Mouse (Mus musculus): ENCODE results near the gene Chdh. TPM values are rescaled to one million over a fixed set of nuclear protein-coding genes. Genes with fewer than 3 reads are reported as not detected.

The Chdh gene
- total RNA-seq (2021), result under 1 TPM; 0.24 to 0.25 TPM
- long read RNA-seq, experiment 1, result 0 reads
- long read RNA-seq, experiment 2, result 0 reads

DNA sequence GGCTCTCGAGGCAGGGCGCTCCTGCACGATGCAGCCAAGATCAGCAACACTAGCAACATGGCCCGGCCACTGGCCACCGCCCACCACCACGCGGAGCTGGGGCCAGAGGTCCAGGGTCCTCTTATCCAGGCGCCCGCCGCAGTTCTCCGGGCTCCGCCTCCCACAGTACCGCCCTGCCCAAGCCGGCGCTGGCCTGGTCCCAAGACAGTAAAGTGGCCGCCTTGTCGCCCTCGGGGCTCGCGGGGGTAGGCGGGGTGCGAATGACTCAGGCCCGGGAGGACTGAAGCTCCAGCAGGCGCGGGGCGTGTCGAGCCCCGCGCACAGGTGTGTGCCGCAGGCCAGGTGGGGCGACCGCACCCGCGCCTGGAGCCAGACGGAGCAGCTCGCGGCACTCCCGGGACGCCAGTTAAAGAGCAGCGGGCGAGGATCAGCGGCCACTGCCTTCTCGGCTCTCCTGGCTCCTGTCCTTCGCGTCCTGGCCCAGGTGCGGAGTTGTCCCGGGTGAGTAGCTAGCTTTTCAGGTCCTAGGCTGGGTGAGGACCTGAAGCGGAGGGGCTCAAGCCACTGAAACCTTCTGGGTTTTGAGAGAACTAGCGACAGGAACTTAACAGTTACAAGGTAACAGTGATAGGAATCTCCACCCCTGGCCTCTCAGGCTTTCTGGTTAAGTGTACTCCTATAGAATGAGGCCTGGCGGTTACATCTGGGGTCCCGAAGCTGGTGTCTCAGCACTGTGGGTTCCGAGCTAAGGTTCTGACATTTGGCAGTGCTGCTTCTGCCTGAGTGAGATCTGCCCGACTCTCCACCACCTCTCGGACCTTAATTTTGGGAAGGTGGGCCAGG, at the start of gene Chdh, which contains the start of gene Il17rb:
Gene Chdh, plus strand, starts transcription at position 291 of the 843 bp plus-strand sequence.
Gene Il17rb, minus strand, starts transcription at position 164 of the 843 bp plus-strand sequence.
- peak in 1 of 2 experiments; percentile 12 for DNase-seq (ENCODE audit: low spot score in 2 of 2)
- intact Hi-C loops (cut with DNase I), result no loop called here

DNA sequence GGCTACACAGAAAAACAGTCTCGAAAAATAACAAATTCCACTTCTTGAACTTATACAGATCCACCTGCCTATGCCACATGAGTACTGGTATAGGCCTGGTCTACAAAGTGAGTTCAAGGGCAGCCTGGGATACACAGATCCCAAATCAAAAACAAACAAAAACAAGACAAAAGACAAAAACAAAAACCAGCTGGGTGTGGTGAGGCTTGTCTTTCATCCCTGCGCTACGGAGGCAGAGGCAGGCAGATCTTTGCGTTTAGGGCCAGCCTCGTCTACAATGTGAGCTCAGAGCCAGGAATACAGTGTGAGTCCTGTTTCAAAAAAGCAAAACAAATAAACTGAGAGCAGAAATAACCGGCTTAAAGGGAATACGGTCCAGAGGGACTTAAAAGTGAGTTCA, 41.2 kb upstream of the Chdh start:
- intact Hi-C loops (cut with DNase I), result no loop called here
- DNase-seq (ENCODE audit: low spot score in 2 of 2), result no peak

- intact Hi-C loops (cut with DNase I), result no loop called here
- peak; percentile 96 to 99 for DNase-seq (ENCODE audit: low spot score in 2 of 2)
These were observed 40.6 kb upstream of the Chdh start, which contains the start of gene Selenok for GRCm38 (mm10) chr14:29968075-29968821. Gene Selenok, plus strand, starts transcription at chr14:29968308.

- intact Hi-C loops (cut with DNase I), result no loop called here
- no peak for DNase-seq (ENCODE audit: low spot score in 2 of 2)
These were observed 37.4 kb upstream of the Chdh start for GRCm38 (mm10) chr14:29971446-29971845.

- no peak for DNase-seq (ENCODE audit: low spot score in 2 of 2)
- intact Hi-C loops (cut with DNase I), result no loop called here
These were observed 36.8 kb upstream of the Chdh start for GRCm38 (mm10) chr14:29971993-29972392.

GRCm38 (mm10) chr14:29976927-29977326, 31.9 kb upstream of the Chdh start:
- DNase-seq (ENCODE audit: low spot score in 2 of 2), result no peak
- intact Hi-C loops (cut with DNase I), result no loop called here

DNA sequence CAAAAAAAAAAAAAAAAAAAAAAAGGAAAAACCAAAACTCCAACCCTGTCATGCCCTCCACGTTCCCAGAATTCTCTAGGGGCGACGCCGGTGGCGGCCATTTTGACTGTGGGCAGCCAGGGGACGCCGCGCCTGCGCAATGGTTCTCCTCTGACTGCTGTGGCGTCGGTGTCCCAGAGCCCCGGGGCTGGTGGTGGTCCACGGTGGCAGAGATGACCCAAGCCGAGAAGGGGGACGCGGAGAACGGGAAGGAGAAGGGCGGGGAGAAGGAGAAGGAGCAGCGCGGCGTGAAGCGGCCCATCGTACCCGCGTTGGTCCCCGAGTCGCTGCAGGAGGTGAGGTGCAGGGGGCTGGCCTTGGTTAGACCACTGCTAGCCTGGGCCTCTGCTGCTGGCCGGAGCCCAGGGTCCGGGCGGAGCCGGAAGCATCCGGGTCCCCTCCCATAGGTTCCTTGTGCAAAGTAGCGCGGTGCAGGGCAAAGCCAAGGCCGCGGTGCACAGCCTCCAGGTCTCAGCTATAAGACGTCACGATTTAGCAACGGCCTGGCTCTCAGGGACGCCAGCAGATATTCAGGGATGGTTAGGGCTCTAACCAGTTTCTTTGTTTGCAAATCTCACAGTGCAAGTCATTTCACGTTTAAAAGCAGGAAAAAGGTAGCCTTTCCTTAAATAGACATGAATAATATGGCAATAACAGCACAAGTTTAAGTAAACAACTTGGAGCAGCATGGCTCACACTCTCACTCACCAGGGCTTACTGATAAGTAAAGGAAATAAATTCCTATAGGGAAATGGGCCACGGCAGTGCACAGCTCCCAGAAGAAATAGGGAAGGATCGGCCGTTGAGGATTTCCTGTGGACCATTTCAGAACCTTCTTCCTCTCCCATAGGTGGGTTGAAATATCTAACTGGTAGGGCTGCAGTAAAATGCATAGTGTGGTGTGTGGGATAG, 30.3 kb upstream of the Chdh start, which contains the start of gene Actr8:
Gene Actr8, plus strand, starts transcription at position 84 of the 951 bp plus-strand sequence.
- intact Hi-C loops (cut with DNase I), result no loop called here
- DNase-seq (ENCODE audit: low spot score in 2 of 2), result peak; percentile 88 to 93

DNA sequence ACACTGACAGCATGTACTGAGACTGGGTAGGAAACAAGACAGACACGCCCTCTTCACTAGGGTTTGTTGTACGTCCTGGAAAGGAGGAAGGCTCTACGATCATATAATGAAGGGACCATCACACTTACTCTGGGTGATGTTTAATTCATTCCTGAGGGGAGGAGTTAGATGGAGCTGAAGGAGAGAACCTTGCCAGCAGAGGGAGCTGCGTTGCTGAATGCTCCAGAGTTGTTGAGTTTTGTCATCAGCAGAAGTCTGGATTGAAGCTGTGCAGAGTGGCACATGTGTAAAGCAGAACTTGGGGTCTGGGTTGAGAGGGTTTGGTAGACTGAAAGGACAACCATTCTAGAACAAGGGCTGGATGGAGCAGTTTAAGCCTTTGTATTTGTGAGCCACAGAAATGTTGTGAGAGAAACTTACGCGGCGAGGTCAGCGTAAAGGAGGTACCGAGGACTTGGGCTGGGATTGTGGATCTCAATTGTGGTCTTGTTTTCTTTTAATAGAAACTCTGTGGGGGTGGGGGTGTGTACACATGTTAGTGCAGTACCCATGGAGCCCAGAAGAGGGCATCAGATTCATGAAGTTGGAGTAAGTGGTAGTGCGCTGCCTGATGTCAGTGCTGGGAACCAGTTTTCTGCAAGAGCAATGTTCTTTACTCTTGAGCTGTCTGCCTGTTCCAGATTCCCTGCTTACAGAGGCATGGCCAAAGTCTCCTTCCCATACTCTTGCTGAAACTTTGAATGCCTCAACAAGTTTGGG, 28.2 kb upstream of the Chdh start:
- DNase-seq (ENCODE audit: low spot score in 2 of 2), result peak in 1 of 2 experiments; percentile 40
- intact Hi-C loops (cut with DNase I), result no loop called here

DNA sequence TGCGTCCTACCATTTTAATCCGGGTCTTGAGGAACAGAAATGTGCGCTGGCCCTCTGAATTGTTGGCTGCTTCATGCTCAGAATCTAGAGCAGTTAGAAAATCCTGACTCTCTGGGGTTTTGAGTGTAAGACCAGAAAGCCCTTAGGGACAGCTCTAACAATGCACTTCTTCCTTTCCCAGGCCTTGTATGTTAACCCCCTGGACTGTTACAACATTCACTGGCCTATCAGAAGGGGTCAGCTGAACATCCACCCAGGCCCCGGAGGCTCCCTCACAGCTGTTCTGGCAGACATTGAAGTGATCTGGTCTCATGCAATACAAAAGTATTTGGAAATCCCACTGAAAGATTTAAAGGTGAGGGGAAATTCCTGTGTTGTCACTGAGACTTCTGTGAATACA, 22.7 kb upstream of the Chdh start:
- intact Hi-C loops (cut with DNase I), result no loop called here
- DNase-seq (ENCODE audit: low spot score in 2 of 2), result no peak

DNA sequence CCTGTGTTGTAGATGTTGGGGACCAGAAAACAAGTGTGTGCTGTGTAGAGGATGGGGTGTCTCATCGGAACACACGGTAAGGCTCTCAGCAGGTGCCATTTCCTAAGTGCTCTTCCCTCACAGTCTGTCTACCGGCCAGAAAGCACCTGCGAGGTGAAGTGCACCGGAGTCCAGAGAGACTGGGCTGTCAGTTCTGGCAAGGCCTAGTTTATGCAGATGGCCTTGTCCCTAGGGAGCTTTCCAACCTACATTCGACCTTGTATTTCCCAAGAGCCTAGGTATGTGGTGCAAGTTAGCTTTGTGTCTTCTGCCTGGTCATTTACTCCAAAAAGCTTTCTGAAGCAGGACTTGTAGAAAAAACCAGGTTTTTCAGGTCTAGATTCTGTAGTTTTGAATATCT, 21.5 kb upstream of the Chdh start:
- DNase-seq (ENCODE audit: low spot score in 2 of 2), result no peak
- intact Hi-C loops (cut with DNase I), result no loop called here

DNA sequence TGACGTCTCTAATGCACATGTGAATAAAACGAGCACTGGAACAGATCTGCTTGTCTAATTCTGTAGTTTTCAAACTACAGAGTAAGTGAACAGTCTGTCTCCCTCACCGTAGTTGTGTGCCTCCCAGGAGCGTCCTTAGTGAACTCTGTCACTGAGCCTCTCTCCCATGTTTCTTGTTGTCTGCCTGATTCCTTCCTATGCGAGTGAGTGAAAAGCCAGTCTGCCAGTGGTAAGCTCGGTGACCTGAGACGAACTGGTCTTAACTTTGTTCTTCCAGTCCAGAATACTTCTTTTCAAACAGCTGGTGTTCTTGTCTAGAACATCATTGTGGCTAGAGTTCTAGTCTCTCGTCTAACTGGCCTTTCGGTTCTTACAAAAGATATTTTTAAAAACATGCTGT, 21.1 kb upstream of the Chdh start:
- intact Hi-C loops (cut with DNase I), result no loop called here

GRCm38 (mm10) chr14:29988337-29988736, 20.5 kb upstream of the Chdh start:
- intact Hi-C loops (cut with DNase I), result no loop called here

More for the DNA sequence above, 21.1 kb upstream of the Chdh start:
- no peak for DNase-seq (ENCODE audit: low spot score in 2 of 2)

DNA sequence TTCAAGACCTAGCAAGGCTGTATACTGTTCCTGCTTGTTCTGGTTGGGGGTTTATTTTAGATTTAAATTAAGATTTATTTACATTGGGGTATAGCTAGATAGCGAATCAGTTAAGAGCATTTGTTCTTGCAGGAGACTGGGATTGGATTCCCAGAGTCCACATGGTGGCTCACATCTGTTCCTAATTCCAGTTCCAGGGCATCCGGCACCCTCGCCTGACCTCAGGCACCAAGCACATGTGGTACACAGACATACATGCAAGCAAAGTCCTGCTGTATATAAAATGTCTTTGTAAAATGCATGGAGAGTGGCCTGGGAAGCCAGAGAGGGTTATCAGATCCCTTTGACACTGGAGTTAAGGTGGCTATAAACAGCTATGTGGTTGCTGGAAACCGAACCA, 13.8 kb upstream of the Chdh start:
- intact Hi-C loops (cut with DNase I), result loop anchor here (10.0 kb wide), 1 partner anchor 500 kb away; the partner anchor contains the start of gene Cacna1d
- DNase-seq (ENCODE audit: low spot score in 2 of 2), result no peak

More at GRCm38 (mm10) chr14:29988337-29988736, 20.5 kb upstream of the Chdh start:
- DNase-seq (ENCODE audit: low spot score in 2 of 2), result no peak

- DNase-seq (ENCODE audit: low spot score in 2 of 2), result no peak
- intact Hi-C loops (cut with DNase I), result loop anchor here (10.0 kb wide), 1 partner anchor 499 kb away; the partner anchor contains the start of gene Cacna1d
These were observed 12.6 kb upstream of the Chdh start for GRCm38 (mm10) chr14:29996000-29996751.

- intact Hi-C loops (cut with DNase I), result loop anchor here (10.0 kb wide), 1 partner anchor 497 kb away; the partner anchor contains the start of gene Cacna1d
- DNase-seq (ENCODE audit: low spot score in 2 of 2), result no peak
These were observed 11.5 kb upstream of the Chdh start for GRCm38 (mm10) chr14:29997345-29997744.

DNA sequence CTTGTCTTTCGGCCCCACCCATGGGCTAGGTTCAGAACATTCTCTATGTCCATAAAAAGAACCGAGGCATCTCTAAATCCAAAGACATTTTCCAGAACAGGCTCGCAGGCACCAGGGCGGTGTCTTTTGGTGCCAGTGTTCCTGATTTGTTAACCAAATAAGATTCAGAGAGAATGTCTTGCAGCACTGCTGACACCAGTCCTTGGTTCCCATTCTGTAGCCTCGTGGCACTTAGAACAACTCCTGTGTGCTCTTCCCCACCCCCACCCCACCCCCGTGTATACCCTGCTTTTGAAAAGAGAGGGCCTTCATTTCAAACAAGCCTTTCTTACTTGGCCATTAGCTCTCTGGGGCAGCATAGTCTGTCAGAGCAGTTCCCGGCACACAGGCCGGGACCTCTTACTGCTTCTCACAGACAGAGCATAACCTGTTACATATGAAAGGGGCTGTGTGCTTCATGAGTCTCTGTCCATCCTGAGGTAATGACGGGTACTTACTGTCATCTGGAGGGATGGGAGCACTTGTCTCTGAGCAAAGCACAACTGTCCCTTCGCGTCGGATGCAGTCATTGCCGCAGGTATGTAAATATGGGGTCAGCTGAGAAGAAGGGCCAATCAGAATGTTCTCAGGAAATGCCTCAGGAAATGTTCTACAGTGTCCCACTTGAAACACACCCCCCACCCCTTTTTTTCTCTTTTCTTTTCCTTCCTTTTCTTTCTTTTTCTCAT, 9.9 kb upstream of the Chdh start:
- intact Hi-C loops (cut with DNase I), result loop anchor here (10.0 kb wide), 1 partner anchor 496 kb away; the partner anchor contains the start of gene Cacna1d
- DNase-seq (ENCODE audit: low spot score in 2 of 2), result peak in 1 of 2 experiments; percentile 50

DNA sequence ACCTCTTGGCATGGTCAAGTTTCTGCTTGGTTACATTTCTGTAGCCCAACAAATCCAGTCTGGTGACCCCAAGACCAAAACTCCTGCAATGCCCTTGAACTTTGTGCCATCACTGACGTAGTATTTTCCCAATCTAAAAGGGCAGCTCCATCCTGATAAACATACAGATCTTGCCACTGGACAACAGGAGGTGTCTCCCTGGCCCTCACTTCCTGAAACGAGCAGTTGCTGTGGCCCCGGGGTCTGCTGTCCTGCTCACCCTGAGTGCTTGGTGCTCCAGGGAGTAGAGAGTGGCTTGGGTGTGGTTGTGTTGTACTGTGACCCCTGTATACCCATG, 9.4 kb upstream of the Chdh start:
- no peak for DNase-seq (ENCODE audit: low spot score in 2 of 2)
- intact Hi-C loops (cut with DNase I), result loop anchor here (10.0 kb wide), 1 partner anchor 495 kb away; the partner anchor contains the start of gene Cacna1d
